Mouse (Mus musculus) ES-Bruce4 (cell line): Measurements from ENCODE around the gene Igf1r.

Source experiments
- CTCF ChIP-seq: IDR thresholded peaks from one replicate; pipeline ENCODE4 v1.8.1; 2011; ENCODE audit warnings: low read depth, low read length
- POLR2A ChIP-seq: IDR thresholded peaks from one replicate; pipeline ENCODE4 v1.8.1; 2011; ENCODE audit warnings: low read length; ENCODE audit not compliant: insufficient read depth

GRCm38 (mm10) chr7:68278385-68278784, 325.8 kb downstream of the Igf1r start:
- no peak for TF ChIP-seq CTCF
- TF ChIP-seq POLR2A: no peak
